Mouse (Mus musculus): ENCODE measurements around the gene Gm12794. TPM values are rescaled to one million over a fixed set of nuclear protein-coding genes. Genes with fewer than 3 reads are reported as not detected.
"Not testable (repeated sequence)": the region's sequence is repeated elsewhere in the genome, so short reads cannot be mapped to it uniquely, and the experiment has no call there.

The Gm12794 gene
- polyA plus RNA-seq (2015; fragmentation: Nextera tagmentation; extraction: Ambion mirVana): not detected in 2 replicates

GRCm38 (mm10) chr4:101940107-101940506, at the start of gene Gm12794:
TSS of gene Gm12794 (plus strand) at chr4:101940407.
- 73% methylated on average over 2 of the region's 2 CpGs for WGBS
- not testable (repeated sequence) for H3K4me1 ChIP-seq; ATAC-seq (replicated peaks; ENCODE audit: low FRiP score); H3K4me2 ChIP-seq; H3K27ac ChIP-seq; H3K9me3 ChIP-seq (replicated peaks); H3K36me3 ChIP-seq; H3K27me3 ChIP-seq; H3K9ac ChIP-seq; H3K4me3 ChIP-seq (replicated peaks)

GRCm38 (mm10) chr4:101893656-101894420, 46.4 kb upstream of the Gm12794 start, which contains the start of gene C130073F10Rik:
TSS of gene C130073F10Rik (minus strand) at chr4:101893789.
- Histone ChIP-seq H3K4me2 (no peak within 1 kb of the TSS), H3K27ac (no peak within 1 kb of the TSS), H3K27me3 (no peaks in the 10 kb centered on the region), H3K9ac (no peak within 1 kb of the TSS), H3K36me3 (no peaks in the 10 kb centered on the region), H3K4me3 (replicated peaks) (no peak within 1 kb of the TSS), H3K4me1 (no peaks in the 10 kb centered on the region), H3K9me3 (replicated peaks) (0 out of 2 replicates have a peak, but pooled peaks cover 2% of the 10 kb centered on the region)
- no peak for ATAC-seq (replicated peaks; ENCODE audit: low FRiP score)
- WGBS: 81% methylated on average over 7 of the region's 7 CpGs

DNA sequence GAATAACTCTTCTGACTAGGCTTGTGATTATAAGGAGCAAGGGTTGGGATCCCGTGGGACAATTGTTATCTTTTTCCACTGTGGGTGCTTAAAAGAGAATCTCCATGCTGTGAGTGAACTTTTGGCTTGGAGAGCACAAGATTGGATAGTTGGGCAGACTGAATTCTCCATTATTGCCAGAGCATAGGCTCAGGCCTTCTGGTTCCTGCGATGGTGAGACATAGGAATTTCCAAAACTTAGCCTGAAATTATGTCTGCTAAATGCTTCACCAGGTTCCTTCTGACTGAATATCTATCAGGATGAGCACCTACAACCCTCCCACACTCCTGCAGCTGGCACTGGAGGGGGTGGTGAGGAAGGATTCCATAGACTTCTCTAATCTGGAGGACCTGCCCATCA, 31.4 kb upstream of the Gm12794 start, which contains the start of gene Gm12800:
TSS of gene Gm12800 (plus strand) at position 301 of the 400 bp plus-strand sequence.
- H3K9ac ChIP-seq; H3K27ac ChIP-seq; H3K27me3 ChIP-seq; H3K9me3 ChIP-seq (replicated peaks); ATAC-seq (replicated peaks; ENCODE audit: low FRiP score); H3K4me1 ChIP-seq; H3K4me3 ChIP-seq (replicated peaks); H3K4me2 ChIP-seq; H3K36me3 ChIP-seq: not testable (repeated sequence)
- WGBS: 91% methylated on average over 2 of the region's 2 CpGs

DNA sequence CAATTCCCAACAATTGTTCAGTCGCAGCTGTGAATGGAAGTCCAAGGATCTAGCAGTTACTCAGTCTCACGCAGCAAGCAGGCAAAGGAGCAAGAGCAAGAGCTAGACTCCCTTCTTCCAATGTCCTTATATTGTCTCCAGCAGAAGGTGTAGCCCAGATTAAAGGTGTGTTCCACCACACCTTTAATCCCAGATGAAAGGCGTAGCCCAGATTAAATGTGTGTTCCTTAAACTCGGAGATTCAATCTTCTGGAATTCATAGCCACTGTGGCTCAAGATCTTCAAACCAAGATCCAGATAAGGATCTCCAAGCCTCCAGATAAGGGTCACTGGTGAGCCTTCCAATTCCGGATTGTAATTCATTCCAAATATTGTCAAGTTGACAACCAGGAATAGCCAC, 40.7 kb downstream of the Gm12794 start, which contains the start of gene Gm12790:
TSS of gene Gm12790 (minus strand) at position 101 of the 400 bp plus-strand sequence.
- WGBS: 77% methylated on average over 1 of the region's 5 CpGs
- H3K27me3 ChIP-seq; ATAC-seq (replicated peaks; ENCODE audit: low FRiP score): not testable (repeated sequence)

GRCm38 (mm10) chr4:101985678-101986077, 45.5 kb downstream of the Gm12794 start:
- WGBS: 69% methylated on average over 5 of the region's 5 CpGs
- Histone ChIP-seq H3K36me3 (no peaks in the 10 kb centered on the region), H3K4me1 (no peaks in the 10 kb centered on the region), H3K4me3 (replicated peaks) (no peak overlapping the region), H3K27me3 (no peaks in the 10 kb centered on the region), H3K27ac (no peak overlapping the region), H3K4me2 (no peak overlapping the region), H3K9ac (no peak overlapping the region), H3K9me3 (replicated peaks) (no peaks in the 10 kb centered on the region)
- ATAC-seq (replicated peaks; ENCODE audit: low FRiP score): no peak

More for the DNA sequence above, 40.7 kb downstream of the Gm12794 start, which contains the start of gene Gm12790:
- H3K4me1 ChIP-seq; H3K4me2 ChIP-seq; H3K27ac ChIP-seq; H3K9me3 ChIP-seq (replicated peaks); H3K9ac ChIP-seq; H3K4me3 ChIP-seq (replicated peaks); H3K36me3 ChIP-seq: not testable (repeated sequence)

DNA sequence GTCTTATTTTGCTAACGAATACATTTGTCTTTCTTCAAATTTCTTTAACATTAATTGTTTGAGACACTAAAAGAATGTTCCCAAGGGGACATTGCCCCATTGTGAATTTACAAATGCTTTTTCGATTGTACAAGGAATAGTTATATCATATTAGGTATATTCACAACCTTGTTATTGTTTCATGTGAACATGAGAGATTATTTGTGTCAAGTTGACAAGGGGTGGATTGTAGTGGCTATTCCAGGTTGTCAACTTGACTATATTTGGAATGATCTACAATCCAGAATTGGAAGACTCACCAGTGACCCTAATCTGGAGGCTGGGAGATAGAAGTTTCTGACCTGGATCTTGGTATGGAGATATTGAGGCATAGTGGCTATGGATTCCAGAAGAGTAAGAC, 46.1 kb downstream of the Gm12794 start, which contains the start of gene Gm12789:
TSS of gene Gm12789 (plus strand) at position 301 of the 400 bp plus-strand sequence.
- H3K27me3 ChIP-seq; H3K27ac ChIP-seq; H3K4me1 ChIP-seq; H3K36me3 ChIP-seq; H3K4me3 ChIP-seq (replicated peaks); ATAC-seq (replicated peaks; ENCODE audit: low FRiP score); H3K9me3 ChIP-seq (replicated peaks); H3K4me2 ChIP-seq; H3K9ac ChIP-seq: not testable (repeated sequence)
- 90% methylated on average over 2 of the region's 2 CpGs for WGBS

Other genes starting within 250 kb of the Gm12794 start
- gene Lepr, start 223.0 kb upstream of the Gm12794 start, polyA plus RNA-seq (2015; fragmentation: Nextera tagmentation; extraction: Ambion mirVana): 3.9 and 4.5 TPM in 2 replicates
- gene B020004J07Rik, start 96.4 kb upstream of the Gm12794 start, polyA plus RNA-seq (2015; fragmentation: Nextera tagmentation; extraction: Ambion mirVana): not detected in 2 replicates
- gene C130073F10Rik, start 46.6 kb upstream of the Gm12794 start, polyA plus RNA-seq (2015; fragmentation: Nextera tagmentation; extraction: Ambion mirVana): not detected in 2 replicates
- gene Gm12800, start 31.3 kb upstream of the Gm12794 start, polyA plus RNA-seq (2015; fragmentation: Nextera tagmentation; extraction: Ambion mirVana): not detected in 2 replicates
- gene Gm12790, start 40.6 kb downstream of the Gm12794 start, polyA plus RNA-seq (2015; fragmentation: Nextera tagmentation; extraction: Ambion mirVana): not detected in 2 replicates
- gene Gm12789, start 46.2 kb downstream of the Gm12794 start, polyA plus RNA-seq (2015; fragmentation: Nextera tagmentation; extraction: Ambion mirVana): not detected in 2 replicates
- gene Pde4b, start 147.1 kb downstream of the Gm12794 start, polyA plus RNA-seq (2015; fragmentation: Nextera tagmentation; extraction: Ambion mirVana): 11.7 and 13.6 TPM in 2 replicates

All from kidney, embryonic 15.5 days (tissue).